Mouse (Mus musculus) thymus, adult 2 months (tissue): ENCODE measurements at regions not wholly inside any gene's neighbourhood (a gene's known extent, or its start where the extent isn't known, plus 50 kb on each side); places are given as distances from the start of the nearest gene placed in this dataset.
"Not testable (repeated sequence)": the region's sequence is repeated elsewhere in the genome, so short reads cannot be mapped to it uniquely, and the experiment has no call there.

ENCODE experiments used
- CTCF ChIP-seq: fragments of 200-500 bp; IDR thresholded peaks from 2 replicates; pipeline ENCODE4 v1.5.1; 2012; ENCODE audit warnings: mild to moderate bottlenecking, control low read depth, low read length, moderate library complexity, borderline replicate concordance; ENCODE audit not compliant: control insufficient read depth, poor library complexity, insufficient read depth; ENCODE audit errors: extremely low read depth
- POLR2A ChIP-seq: fragments of 200-500 bp; IDR thresholded peaks from 2 replicates; pipeline ENCODE4 v1.6.1; 2012; ENCODE audit warnings: mild to moderate bottlenecking, low read length, control low read depth, moderate library complexity; ENCODE audit not compliant: control insufficient read depth, poor library complexity, insufficient read depth; ENCODE audit errors: extremely low read depth

DNA sequence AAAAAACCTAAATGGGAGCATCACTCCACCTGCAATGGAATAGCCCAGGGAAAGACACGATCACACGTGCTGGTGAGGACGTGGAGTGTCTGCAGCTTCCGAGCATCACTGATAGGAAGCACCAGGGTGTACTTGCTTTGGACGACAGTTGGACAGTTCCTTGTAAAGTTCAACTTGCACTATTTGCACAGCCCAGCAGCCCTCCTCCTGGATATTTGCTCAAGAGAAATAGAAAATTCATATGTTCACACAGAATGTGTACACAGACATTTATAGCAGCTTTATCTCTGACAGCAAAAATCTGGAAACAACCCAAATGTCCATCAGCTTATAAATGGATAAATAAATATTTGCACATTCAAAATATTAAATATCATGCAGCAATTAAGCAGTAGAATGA, 111.7 kb downstream of the Prl2c3 start:
- TF ChIP-seq POLR2A, CTCF: not testable (repeated sequence)
